In genomic region chr8:3394600-3394999, GRCm38 (mm10) we compare ENCODE assay signal across 10 mouse cellular contexts. TPM values are rescaled to one million over a fixed set of nuclear protein-coding genes. Genes with fewer than 3 reads are reported as not detected.
DNase-seq lines count a peak whose midpoint lies in the region; ATAC-seq and TF ChIP-seq lines count a peak whose summit lies in the region.
"Had no signal": no experiment of that assay in that cellular context is flagged by ENCODE, and none has a peak within 500 bp of the region (broad histone marks: within the 10 kb centered on the region; RNA-seq: fewer than 3 reads in every experiment).

No protein-coding gene starts in this region.

- peak overlapping the region; percentile 37 for H3K4me2 ChIP-seq in hindbrain, embryonic 16.5 days (ENCODE audit: low read length)

- H3K9ac ChIP-seq in hindbrain, embryonic 16.5 days (ENCODE audit: low read depth, low read length): peak overlapping the region; percentile 13; the same call in 1 of the 2 replicates

- 0 out of 2 replicates have a peak overlapping the region, but pooled peaks have one; percentile 4 for H3K4me3 ChIP-seq in hindbrain, embryonic 16.5 days (ENCODE audit: low read length)

- no peaks in the 10 kb centered on the region for H3K27me3 ChIP-seq in Patski
- H3K27me3 ChIP-seq in hindbrain, embryonic 16.5 days (replicated peaks; ENCODE audit: control insufficient read depth, insufficient read depth, low read length): no peaks in the 10 kb centered on the region

- 5% methylated on average over 6 of the region's 6 CpGs for WGBS in hindbrain, embryonic 16.5 days

- in situ Hi-C loops in Patski (cut with MboI; ENCODE audit: low pct_unique_long_range_greater_than_20kb): no loop called here

- H3K4me1 ChIP-seq in hindbrain, embryonic 16.5 days (ENCODE audit: control insufficient read depth, insufficient read depth, low read depth, low read length): peaks cover 12% of the 10 kb centered on the region

- DNase-seq in adrenal gland, postnatal 10 days: peak; percentile 43
- no peak for DNase-seq in adrenal gland, postnatal 25 days
- no peak for DNase-seq in Patski (ENCODE audit: low read depth, low spot score)
- peak; percentile 28 for DNase-seq in lung, postnatal 36 days
- no peak for DNase-seq in urinary bladder, postnatal 10 days (ENCODE audit: low spot score)
- no peak for DNase-seq in layer of hippocampus, adult 8-10 months (ENCODE audit: low spot score in 2 of 2)
- DNase-seq in thymus, adult 18-20 months: no peak

- H3K9me3 ChIP-seq in hindbrain, embryonic 16.5 days (ENCODE audit: control insufficient read depth, low read length): no peaks in the 10 kb centered on the region

- peak overlapping the region; percentile 23; the same call in 1 of the 2 replicates for H3K27ac ChIP-seq in hindbrain, embryonic 16.5 days (ENCODE audit: low read depth, low read length)

- CTCF ChIA-PET in Patski (lab: Charles Lee): interaction anchor here (0.9 to 2.8 kb wide), 8 partner anchors 10 to 55 kb away, joined by 3 to 18 read pairs (median 5); no protein-coding TSS in a partner anchor

- POLR2A ChIA-PET in Patski (lab: Charles Lee): interaction anchor here (0.8 kb wide), 2 partner anchors 40 to 52 kb away, joined by 3 read pairs; no protein-coding TSS in a partner anchor

- no peak for TF ChIP-seq CTCF in Patski (IDR thresholded peaks at IDR 0.05)

- H3K36me3 ChIP-seq in hindbrain, embryonic 16.5 days (ENCODE audit: control insufficient read depth, insufficient read depth, low read length): no peaks in the 10 kb centered on the region

- ATAC-seq in Patski: peak; percentile 65
- no peak; the same call in 1 of the 2 replicates for ATAC-seq in hindbrain, embryonic 16.5 days

RNA-seq across cellular contexts. Expression of gene Arhgef18, which starts 1.8 kb away (rescaled TPM):
- total RNA-seq in adrenal gland, postnatal 10 days (2021): 10 to 100 TPM; 27.4 to 36.5 TPM
- total RNA-seq in adrenal gland, postnatal 25 days (2021): 30.6 and 53.5 TPM in 2 replicates
- 37.0 TPM for polyA plus RNA-seq in Patski (2021)
- polyA plus RNA-seq in hindbrain, embryonic 16.5 days (2015; fragmentation: Nextera tagmentation; extraction: Ambion mirVana): 11.5 and 11.7 TPM in 2 replicates
- total RNA-seq in layer of hippocampus, adult 8-10 months (2022): 10 to 100 TPM; 38.5 to 56.8 (median 45.3) TPM

RNA-seq across cellular contexts. Expression of gene A430078G23Rik, which starts 41.4 kb away (rescaled TPM):
- 1 to 10 TPM; 2.3 to 3.7 TPM for total RNA-seq in adrenal gland, postnatal 10 days (2021)
- total RNA-seq in adrenal gland, postnatal 25 days (2021): 0.27 TPM in 1 of 2 replicates, not detected in the other
- polyA plus RNA-seq in Patski (2021): not detected
- not detected in 2 replicates for polyA plus RNA-seq in hindbrain, embryonic 16.5 days (2015; fragmentation: Nextera tagmentation; extraction: Ambion mirVana)
- total RNA-seq in layer of hippocampus, adult 8-10 months (2022): not detected
- total RNA-seq: left cerebral cortex, postnatal 25 days had no signal
- polyA plus RNA-seq: cerebellum, adult 2 months had no signal

Comparison
In these comparisons a context has a peak if more than half of its experiments do, and no peak if none do; other contexts are left out.
1. DNase-seq: peak in adrenal gland, postnatal 10 days (single experiment) and lung, postnatal 36 days (single experiment); none in adrenal gland, postnatal 25 days (single experiment), Patski (single experiment), urinary bladder, postnatal 10 days (single experiment), layer of hippocampus, adult 8-10 months (0 of 2) and thymus, adult 18-20 months (0 of 2).